Mouse (Mus musculus) ES-E14 (cell line): ENCODE measurements around the gene Olig2.

ENCODE experiments used
- CHD2 ChIP-seq: IDR thresholded peaks from 2 replicates; pipeline ENCODE4 v1.6.1; 2014; ENCODE audit warnings: mild to moderate bottlenecking, low read depth, low read length, inconsistent platforms
- MAFK ChIP-seq: IDR thresholded peaks from 2 replicates; pipeline ENCODE4 v1.6.1; 2014; ENCODE audit warnings: mild to moderate bottlenecking, low read depth, low read length, inconsistent platforms; ENCODE audit not compliant: insufficient read depth
- ZC3H11A ChIP-seq: IDR thresholded peaks from 2 replicates; pipeline ENCODE4 v1.6.1; 2012; ENCODE audit warnings: low read depth, mild to moderate bottlenecking, inconsistent platforms, low read length, borderline replicate concordance
- ZNF384 ChIP-seq: IDR thresholded peaks from 2 replicates; pipeline ENCODE4 v1.6.1; 2012; ENCODE audit warnings: low read depth, low read length, inconsistent platforms

GRCm38 (mm10) chr16:91270982-91271549 is 45.8 kb downstream of the Olig2 start:
- TF ChIP-seq ZC3H11A, result no peak
- TF ChIP-seq ZNF384, result no peak
- TF ChIP-seq MAFK, result no peak
- TF ChIP-seq CHD2, result no peak
